Mouse (Mus musculus) kidney, postnatal 14 days (tissue): ENCODE measurements around the gene Olfr93.
"Not testable (repeated sequence)": the region's sequence is repeated elsewhere in the genome, so short reads cannot be mapped to it uniquely, and the experiment has no call there.

ENCODE experiments used
- DNase-seq: peaks from one replicate; pipeline ENCODE4 v3.0.0; 2022; ENCODE audit warnings: mixed read lengths

Gene Olfr93

DNA sequence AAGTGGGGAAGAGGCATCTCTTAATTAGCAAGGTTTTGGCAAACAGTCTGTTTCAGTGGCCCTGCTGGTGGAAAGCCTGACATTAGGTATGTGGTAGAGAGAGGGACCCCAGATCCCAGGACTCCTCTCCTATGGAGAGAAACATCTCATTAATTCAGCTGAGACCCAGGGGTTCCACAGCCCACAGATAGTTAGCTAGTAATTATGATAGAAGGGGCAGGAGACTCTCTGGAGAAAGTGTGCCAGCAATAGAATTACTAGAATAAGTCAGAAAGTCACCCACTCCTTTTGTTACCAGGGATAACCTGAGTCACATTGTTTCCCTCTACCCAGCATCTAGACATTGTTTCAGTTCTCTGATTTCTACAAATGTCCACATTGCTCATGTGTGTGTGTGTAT is at the start of gene Olfr93:
Gene Olfr93, minus strand, starts transcription at position 101 of the 400 bp plus-strand sequence.
- no peak for DNase-seq

DNA sequence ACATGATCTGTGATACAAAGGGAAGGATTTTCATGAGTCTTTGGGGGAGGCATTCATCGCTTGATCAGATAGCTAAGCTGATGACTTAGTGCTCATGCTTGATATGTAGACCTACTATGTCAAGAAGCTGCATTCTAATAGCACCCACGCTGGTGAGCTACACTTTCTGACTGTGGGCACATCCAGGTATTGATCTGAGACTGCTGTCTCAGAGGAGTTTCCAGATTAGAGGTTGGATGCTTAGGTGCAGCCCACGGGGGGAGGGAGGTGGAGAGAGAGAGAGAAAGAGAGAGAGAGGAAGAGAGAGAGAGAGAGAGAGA is 42.6 kb upstream of the Olfr93 start:
- no peak for DNase-seq

DNA sequence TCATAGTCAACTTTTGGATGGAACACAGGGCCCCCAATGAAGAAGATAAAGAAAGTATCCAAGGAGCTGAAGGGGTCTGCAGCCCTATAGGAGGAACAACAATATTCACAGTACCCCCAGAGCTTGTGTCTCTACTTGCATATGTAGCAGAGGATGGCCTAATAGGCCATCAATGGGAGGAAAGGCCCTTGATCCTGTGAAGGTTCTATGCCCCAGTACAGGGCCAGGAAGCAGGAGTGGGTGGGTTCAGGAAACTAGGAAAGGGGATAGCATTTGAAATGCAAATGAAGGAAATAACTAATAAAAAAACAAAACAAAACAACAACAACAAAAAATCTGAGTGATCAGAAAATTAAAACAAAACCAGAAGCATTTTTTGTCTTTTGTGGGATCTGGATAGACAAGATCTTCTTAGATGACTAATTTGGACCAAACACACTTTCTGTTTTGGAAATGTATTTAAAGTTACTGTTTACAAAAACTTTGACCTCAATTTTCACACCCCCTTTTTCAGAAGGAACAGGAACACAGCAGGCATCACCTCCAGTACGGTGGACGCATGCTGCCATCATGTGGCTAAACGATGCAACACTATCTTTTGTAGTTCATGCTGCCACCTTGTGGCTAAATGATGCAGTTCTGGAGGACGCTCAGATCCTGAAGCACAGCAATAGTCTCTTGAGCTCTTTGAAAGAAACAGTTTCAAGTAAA is 42.1 kb upstream of the Olfr93 start:
- peak; percentile 83 for DNase-seq

DNA sequence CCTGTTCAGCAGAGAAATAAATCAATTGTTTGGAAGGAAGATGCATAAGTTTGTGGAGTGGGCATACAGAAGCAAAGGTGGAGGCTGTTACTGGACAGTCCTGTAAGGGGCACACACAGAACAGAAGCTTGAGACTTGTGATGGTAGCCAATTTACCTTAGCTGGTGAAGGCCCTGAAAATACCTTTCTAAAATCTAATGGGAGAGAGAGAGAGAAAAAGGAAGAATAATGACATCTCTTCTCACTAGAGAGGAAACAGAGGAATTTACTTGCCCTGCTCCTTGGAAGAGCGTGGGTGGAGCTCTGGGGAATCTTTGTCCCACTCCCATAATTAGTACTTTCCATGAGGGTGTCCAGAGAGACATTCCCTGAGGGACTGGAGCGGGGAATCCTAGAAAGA is 39.6 kb upstream of the Olfr93 start, which contains the start of gene Olfr94:
Gene Olfr94, minus strand, starts transcription at position 101 of the 400 bp plus-strand sequence.
- no peak for DNase-seq

DNA sequence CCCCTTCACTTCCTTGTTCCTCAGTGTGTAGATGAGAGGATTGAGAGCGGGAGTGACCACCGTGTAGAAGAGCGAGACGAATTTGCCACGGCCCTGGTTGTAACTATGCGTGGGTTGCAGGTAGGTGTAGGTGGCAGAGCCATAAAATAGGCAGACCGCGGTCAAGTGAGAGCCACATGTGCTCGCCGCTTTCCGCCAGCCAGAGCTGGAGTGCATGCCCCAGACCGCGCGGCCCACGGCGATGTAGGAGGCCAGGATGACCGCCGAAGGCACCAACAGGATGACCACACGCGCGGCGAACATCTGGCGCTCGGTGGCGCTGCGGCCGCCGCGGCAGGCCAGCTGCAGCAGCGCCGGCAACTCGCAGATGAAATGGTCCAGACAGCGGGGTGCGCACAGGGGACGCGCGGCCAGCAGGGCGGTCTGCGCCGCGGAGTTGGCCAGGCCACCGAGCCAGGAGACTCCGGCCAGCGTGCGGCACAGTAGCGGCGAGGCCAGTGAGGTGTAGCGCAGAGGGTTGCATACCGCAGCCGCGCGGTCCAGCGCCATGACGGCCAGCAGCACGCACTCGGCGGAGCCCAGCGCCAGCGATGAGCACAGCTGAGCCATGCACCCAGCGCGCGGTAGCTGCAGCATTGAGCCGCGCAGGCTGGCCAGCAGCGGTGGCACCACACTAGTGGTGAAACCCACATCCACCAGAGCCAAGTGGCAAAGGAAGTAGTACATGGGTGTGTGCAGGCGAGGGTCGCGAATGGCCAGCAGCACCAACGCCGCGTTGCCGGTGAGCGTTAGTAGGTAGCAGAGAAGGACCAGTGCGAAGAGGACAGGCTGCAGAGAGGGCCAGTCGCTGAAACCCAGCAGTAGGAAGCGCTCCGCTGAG is 35.8 kb upstream of the Olfr93 start:
- DNase-seq, result peak; percentile 14

DNA sequence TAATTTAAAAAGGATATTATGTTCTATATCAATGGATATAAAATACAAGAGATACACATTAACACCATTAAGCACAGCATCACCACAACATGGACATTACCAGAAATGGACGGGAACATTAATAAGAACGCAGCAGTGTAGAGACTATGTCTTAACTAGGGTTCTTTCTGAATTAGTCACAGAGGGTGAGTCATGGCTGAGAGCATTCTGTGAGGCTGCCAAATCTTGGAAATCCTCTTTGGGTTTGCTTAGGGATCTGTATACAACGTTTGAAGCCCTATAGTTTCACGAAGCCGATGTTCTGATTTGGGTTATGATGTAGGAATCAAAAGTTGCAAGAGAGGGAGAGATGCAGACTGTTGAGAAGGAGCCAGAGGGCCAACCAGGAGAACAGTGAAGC is 33.5 kb upstream of the Olfr93 start:
- no peak for DNase-seq

DNA sequence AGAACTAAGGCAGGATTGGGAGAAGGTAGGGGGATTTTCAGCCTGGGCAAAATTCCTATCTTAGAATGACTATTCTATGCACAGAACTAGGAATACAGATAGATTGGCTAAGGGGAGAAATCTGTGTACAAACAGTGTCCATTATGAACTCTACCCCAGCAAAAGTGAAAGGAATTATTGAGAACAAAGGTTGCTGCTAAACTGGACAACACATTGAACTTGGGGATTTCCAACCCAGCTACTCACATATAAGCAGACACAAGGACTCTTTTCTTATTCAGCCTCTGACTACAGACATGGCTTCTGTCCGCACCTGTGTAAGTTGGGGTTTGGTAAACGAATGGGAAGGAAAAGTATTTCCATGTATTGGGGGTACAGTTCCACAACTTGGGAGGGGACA is 32.4 kb upstream of the Olfr93 start, which contains the start of gene Ubd:
Gene Ubd, plus strand, starts transcription at position 237 of the 400 bp plus-strand sequence.
- DNase-seq, result no peak

DNA sequence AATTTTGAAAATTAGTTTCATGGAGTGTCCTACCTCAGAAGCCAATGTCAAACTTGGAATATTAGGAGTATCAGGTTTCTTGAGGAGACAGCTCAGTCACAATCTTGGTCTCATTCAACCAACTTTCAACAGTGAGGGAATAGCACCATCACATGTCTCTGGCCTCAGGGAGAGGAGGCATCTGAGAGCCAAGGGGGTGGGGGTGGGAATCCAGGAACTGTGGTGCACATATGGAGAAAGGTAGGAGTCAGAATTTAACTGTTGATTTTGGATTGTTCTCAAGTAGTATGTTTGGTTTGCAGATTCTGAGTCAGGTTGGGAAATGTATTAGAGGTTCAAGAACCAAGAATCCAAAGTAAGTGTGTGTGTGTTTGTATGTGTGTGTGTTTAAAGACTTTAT is 31.7 kb upstream of the Olfr93 start:
- no peak for DNase-seq

DNA sequence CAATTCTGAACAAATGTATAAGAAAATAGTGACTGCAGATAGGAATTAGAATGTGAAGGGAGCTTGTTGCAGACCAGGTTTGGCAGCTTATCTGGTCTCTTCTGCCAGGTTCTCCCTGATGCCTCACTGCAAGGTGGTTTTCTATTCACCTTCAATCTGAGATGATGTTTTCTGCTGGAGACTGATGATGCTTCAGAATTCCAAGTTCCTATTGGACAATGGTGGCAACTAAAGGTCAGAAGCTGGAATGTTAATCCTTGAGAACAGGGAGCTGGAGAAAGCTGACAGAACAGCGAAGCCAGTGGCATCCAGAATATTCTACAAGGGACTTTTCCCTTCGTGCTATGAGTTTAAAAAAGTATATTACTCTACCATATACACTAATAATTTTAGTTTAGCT is 29.4 kb upstream of the Olfr93 start:
- DNase-seq, result peak; percentile 77

DNA sequence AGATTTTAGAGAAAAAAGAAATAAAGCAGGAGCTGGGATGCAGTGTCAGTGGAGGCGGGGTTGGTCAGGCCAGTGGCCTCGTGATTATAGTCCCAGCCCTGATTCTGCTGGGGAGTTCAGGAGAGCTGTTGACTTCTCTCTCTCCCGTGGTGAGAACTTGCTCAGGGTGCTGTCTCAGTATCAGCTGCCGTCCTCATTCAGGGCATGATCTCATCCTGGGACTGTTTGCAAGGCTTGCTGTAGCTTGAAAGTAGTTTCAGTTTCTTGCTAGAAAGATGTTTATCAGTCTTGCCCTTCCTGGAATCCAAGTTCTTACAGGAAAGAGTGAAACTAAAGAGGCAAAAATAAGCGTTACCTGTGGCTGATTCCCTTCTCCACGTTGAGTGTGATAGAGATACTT is 24.2 kb upstream of the Olfr93 start:
- no peak for DNase-seq

DNA sequence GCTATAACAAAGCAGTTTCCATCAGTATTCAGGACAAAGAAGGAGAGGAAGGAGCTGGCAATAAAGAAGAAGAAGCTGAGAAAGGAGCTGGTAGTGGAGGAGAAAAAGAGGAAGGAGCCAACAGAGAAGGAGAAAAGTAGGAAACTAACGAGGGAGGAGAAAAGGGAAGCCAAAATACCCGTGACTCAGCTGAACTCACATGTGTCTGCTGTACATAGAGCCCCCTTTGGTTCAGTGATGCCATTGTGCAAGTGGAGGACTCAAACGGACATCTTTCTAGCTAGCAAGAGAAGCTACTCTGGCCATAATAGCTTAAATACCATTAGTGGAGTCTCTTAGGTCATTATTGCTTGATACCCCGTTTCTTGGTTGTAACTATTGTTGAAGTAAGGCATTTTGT is 29.9 kb downstream of the Olfr93 start:
- not testable (repeated sequence) for DNase-seq

DNA sequence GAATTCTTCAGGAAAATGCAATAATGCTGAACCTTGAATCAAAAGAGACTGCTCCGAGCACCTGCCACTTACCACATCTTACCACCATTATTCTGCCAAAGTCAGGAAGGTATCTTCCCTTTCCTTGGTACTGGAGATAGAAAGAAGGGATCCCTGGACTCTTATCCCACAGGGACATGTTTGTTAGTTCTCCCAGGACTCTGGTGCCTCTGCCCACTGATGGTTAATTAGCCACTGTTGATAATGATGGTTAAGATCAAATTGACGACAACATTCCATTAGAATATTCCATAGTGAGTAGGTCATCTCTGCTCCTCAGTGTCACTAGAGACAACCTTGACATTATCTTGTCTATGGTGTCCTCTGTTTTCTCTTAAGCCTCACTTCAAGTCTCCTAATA is 41.3 kb downstream of the Olfr93 start, which contains the start of gene Olfr92:
Gene Olfr92, minus strand, starts transcription at position 101 of the 400 bp plus-strand sequence.
- DNase-seq, result no peak

DNA sequence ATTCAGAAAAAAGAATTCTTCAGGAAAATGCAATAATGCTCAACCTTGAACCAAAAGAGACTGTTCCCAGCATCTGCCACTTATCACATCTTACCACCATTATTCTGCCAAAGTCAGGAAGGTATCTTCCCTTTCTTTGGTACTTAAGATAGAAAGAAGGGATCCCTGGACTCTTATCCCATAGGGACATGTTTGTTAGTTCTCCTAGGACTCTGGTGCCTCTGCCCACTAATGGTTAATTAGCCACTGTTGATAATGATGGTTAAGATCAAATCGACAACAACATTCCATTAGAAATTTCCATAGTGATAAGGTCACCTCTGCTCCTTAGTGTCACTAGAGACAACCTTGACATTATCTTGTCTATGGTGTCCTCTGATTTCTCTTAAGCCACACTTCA is 63.1 kb downstream of the Olfr93 start, which contains the start of gene Olfr91:
Gene Olfr91, minus strand, starts transcription at position 101 of the 400 bp plus-strand sequence.
- DNase-seq, result no peak

DNA sequence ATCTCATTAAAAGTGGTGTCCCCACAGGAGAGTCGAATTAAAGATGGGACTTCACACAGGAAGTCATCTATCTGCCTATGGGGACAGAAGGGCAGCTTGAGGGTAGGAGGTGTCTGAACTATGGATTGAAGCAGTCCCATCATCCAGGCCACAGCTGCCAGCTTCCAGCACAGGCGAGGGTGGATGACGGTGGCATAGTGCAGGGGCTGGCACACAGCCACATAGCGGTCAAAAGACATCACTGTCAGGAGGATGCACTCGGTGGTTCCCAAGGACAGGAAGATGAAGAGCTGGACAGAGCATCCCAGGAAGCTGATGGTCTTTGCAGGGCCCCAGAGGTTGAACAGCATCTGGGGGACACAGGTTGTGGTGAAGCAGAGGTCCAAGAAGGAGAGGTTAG is 68.0 kb downstream of the Olfr93 start:
- DNase-seq, result no peak

DNA sequence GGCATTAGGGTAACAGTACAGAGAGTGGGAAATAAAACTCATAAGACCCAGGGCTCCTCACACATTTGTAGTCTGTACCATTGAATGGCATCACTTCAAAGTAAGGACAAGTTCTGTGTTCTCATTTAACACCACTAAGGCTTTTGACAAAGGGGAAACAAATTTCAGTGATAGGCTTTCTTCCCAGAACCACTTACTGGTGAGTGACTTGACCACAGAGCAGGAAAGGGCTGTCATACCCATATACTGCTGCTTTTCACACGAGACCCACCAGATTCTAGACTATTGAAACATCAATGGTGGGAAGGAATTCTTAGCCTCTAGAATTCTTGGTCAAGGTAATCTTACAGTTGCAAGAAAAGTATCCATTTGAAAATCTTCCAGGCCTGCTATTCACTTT is 69.1 kb downstream of the Olfr93 start:
- DNase-seq, result no peak
